Mouse (Mus musculus): ENCODE results near the gene Fam71f2. TPM values are rescaled to one million over a fixed set of nuclear protein-coding genes. Genes with fewer than 3 reads are reported as not detected.
A peak's percentile ranks its signal among the peaks of the same experiment; 100 is the strongest.

Gene Fam71f2
- polyA plus RNA-seq, 1 experiment from 2014 or later, result 0.61 TPM

DNA sequence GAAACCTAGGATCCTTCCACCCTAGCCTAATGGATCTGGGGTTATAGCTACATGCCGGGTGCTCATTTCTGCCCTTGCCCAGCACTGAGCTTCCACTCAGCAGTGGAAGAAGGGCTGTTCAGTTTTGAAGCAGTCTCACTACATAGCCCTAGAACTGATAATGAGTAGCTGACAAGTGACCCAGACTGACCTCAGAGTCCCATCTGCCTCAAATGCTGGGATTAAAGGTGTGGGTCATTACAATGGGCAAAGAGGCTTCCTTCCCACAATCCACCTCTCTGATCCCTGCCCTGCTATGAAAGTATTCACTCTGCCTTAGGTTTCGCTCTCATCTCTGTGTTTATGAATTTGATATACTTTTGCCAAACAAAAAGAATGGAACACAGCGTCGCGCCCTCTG is 2.6 kb upstream of the Fam71f2 start:
- DNase-seq (ENCODE audit: low spot score), result no peak

DNA sequence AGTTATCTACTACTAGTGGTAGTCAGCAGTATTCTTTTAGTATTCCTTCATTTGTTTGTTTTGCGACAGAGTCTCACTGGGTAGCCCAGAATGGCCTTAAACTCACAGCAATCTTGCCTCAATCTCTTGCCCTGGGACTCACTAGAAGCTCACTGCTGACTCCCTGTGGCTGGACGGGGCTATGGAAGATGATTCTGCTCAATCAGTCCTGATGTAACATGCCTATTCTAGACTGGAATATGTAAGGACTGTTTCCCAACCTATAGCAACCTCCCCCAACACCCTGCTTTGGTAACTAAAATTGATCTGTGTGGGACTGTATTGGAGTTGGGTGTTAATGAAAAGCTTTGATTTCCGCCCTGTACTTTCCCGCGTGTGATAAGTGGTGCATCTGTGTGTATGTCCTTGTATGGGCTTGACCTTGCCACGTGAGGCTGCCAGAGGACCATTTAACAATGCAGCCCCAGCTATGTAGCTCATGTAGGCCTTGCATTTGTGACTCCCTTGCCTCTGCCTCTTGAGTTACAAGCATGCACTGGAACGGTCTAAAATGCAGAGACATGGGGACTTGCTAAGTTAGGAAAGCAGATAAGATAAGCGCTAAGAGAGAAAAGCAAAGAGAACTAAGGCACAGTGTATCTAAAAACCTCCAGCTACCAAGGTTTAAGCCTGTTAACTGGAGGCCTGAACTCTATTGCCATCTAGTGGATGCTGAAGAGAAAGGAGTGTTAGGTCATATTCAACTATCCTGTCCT is 703 bp upstream of the Fam71f2 start:
- DNase-seq (ENCODE audit: low spot score), result peak; percentile 68

DNA sequence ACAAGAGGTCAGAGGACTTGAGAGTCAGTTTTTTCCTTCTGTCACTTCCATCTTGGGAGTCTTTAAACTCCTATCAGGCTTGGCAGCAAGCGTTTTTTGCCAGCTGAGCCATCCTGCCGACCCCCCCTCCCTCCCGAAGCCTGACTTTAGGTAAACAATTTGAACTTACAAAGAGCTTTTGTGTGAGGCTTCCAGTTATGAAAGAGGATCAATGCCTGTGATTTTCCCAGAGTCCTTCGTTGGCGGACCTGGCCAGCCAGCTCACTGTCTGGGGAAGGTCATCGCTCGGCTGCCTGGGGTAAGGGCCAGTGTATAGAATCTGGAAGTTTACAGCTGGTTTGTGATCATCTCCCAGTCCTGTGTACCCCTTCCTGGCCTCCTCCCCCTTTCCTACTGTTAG is 1.3 kb downstream of the Fam71f2 start:
- no peak for DNase-seq (ENCODE audit: low spot score)

DNA sequence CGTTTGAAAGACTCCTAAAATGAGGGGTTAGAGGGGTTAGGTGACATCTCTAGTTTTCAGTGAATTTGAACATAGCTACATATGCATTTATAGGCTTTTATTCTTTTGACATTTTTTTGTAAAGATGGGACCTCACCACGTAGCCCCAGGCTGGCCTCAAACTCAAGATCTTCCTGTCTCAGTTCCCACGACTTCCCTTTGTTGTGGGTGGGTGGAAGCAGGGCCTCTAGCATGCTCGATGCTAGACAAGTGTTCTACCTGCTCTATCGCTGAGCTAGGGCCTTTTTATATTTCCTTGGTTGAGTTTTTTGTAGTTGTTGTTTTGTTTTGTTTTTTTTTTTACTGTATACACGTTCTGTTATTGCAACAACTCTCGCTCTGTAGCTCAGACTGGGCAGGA is 7.5 kb downstream of the Fam71f2 start:
- DNase-seq (ENCODE audit: low spot score), result peak; percentile 42

DNA sequence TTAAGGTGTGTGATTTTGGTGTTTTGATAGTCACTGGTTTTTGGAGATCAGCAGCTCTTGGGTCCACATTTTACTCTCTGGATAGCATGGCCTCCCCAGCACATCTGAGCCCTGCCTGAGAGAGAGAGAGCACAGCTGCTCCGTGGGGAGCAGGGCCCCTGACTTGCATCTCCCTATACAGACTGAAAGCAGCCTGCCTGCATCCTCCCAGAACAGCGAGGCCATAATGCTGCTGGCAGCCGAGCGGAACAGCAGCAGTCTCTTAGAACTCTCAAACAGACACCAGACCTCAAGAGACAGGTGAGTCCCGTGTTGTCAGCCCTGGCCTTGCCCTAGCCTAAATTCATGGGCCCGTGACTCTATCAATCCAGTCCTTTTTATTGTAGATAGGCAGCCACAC is 8.1 kb downstream of the Fam71f2 start:
- DNase-seq (ENCODE audit: low spot score), result peak; percentile 50

DNA sequence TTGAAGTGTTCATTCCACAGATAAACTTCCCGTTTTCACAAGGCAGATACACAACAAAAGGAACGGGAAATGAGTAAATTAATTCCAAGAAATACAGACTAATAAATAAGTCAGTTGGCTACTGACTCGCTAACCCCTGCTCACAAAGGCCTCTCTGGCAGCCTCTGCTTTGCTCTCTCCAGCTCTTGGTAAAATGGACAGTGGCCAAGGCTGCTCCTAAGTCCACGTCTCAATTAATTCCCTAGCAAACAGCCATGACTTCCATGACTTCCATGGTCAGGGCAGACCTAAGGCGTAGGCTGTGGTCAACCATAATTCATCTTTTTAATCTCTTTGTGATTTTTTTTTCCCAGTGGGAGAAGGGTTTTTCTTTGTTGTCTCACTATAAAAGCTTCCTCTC is 8.6 kb downstream of the Fam71f2 start:
- DNase-seq (ENCODE audit: low spot score), result no peak

DNA sequence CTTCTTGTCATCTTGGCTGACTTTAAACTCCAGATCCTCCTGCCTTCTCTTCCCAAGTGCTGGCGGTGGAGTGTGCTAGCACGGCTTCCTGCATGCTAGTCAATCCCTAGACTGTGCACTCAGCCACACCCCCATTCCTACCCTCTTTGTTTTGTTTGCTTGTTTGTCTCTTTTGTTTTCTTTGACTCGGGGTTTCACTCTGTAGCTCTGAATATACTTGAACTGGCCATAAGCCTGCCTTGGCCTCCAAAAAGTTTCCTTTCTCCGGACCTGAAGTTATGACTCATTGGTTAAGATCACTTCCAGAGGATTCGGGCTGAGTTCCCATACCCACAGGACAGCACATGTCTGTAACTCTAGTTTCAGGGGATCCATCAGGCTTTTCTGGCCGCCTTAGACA is 9.3 kb downstream of the Fam71f2 start:
- no peak for DNase-seq (ENCODE audit: low spot score)

DNA sequence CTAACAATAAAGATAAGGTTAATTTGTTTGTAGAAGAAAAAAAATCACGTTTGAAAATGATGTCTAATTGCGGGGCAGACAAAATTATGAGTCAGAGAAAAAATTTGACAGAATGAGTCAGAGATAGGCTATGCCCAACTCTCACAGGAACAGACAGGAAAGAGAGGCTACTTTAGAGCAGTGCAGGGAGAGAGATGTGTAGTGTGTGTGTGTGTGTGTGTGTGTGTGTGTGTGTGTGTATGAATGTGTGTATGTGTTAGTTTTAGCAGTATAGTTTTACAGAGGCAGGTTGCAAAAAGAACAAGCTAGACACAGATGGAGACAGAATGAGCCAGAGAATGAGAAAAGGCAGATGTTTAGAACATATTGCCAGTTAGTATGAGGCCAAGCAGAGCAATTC is 19.7 kb downstream of the Fam71f2 start:
- no peak for DNase-seq (ENCODE audit: low spot score)

DNA sequence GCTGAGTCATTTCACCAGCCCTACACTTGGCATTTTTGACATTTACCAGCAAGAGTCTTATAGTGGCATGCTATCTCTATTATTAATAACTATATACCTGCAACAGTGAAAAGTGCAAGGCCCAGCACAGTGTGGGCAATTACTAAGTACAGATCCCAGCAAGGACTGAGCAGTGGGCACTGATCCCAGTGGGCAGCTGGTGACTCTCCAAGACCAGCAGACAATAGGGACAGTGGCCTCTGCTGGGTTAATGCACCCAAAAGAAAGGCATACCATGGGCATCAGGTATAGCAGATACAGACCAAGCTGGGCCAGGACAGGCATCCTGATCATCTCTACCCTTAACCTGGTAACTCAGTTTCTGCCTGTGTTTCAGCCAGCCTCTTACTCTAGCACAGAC is 23.9 kb downstream of the Fam71f2 start:
- DNase-seq (ENCODE audit: low spot score), result no peak

DNA sequence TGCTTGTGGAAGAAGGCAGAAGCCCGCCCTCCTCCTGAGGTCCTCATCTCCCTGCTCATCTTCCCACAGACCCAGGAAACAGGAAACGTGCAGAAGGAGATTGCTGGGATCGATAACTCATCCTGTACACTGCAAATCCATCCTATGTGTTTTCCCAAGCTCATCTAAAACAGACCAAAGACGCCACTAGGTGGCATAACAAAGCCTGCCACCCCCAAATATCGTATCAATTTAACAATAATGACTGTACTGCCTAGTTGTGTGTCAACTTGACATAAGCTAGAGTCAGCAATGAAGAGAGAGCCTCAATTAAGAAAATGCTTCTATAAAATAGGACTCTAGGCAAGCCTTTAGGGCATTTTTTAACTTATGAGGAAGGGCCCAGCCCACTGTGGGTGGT is 24.3 kb downstream of the Fam71f2 start:
- DNase-seq (ENCODE audit: low spot score), result no peak

DNA sequence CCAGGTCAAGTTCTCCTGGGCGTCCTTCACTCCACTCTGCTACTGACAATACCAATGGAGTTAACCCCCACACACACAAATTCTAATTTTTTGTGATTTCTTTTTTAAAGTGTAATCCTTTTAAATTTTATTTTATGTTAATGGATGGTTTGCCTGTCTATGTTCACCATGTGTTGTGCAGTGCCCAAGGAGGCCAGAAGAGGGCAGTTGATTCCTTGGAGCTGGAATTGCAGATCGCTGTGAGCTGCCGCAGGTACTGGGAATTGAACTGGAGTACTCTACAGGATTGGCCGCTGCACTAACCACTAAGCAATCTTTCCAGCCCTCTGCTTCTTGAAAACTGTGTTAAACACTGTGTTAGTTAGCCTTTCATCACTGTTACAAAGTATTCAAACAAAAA is 26.1 kb downstream of the Fam71f2 start:
- DNase-seq (ENCODE audit: low spot score), result no peak

DNA sequence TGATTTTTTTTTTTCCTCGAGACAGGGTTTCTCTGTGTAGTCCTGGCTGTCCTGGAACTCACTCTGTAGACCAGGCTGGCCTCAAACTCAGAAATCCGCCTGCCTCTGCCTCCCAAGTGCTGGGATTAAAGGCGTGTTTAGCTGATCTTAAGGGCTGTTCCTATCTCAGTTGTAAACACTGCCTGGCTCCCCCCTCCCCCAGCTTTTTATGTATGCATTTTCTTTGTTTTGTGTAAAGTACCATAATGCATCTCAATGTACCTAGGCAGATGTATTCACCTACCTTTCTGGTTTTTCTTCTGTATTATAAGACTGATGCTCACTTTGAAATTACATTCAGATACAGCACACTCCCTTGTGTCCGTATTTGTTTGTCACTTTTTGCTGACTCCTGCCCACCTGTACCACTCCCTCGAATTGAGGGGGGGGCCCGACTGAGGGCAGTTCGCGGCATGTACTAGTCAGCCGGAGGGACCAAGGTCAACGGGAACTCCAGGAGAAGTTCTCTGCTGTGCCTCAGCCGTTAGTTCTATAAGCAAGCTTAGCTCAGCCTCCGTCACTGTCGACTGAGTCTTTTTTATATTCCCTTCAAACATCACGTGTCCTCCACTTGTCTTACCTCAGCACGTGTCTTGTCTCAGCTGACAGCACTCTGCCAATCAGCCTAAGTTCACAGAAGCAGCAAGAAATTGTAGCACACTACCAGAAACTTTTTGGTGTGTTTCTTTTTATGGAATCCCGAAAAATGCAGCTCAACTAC is 29.6 kb downstream of the Fam71f2 start:
- no peak for DNase-seq (ENCODE audit: low spot score)

DNA sequence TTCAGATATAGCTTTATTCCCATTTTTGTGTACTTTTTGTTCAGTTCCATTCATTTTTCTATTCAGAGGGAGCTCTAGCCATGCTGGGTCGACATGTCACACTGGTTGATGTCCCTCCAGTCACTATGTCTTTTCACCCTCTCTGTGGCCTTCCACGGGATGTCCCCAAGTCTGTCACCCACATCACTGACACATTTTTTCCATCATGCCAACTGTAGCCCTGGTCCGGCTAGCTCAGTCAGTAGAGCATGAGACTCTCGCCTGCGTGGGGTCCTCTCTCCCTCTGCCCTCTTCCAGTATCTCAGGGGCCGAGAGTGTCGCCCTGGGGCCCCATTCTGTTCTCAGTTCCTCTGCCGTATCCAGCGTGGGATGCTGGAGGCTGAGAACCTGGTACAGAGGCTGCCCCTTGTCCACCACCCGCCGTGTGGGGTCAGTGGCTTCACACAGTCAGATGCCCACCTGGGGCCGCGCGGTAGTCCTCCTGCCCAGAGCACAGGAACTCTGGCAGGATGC is 34.4 kb downstream of the Fam71f2 start:
- no peak for DNase-seq (ENCODE audit: low spot score)

DNA sequence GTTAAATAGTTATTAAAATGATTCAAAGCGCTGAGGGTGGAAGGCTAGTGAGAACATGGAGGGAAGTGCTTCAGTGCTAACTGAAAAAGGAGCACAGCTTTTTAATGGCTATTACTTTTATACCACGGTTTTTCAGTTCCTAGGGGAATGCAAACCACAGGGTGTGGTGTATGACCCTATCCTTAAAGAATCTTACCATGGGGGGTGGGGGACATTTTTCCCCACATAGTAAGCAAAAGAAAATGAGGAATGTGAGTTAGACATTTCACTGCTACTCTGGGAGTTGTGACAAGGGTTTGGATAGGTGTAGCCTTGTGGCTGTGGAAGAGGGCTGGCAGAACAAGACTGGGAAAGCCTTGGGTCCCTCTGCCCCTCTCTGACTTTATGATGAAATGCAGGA is 37.9 kb downstream of the Fam71f2 start:
- DNase-seq (ENCODE audit: low spot score), result no peak

DNA sequence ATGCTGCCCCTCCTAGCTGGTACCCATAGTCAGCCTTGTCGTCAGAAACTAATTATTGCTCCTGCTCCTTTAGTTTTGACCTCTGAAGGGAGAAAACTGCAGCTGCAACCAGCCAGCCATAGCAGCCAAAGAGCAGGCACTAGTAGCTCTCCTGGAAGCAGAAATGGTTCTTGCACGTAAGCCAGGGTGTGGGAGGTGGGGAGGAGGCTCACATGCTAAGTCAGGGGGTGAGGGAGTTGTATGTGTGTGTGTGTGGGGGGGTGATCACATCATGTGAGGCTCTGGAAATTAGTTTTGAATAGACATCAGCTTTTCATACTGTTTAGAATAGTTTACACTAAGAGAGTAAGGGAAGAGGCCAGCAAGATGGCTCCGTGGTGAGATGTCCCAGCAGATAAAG is 38.5 kb downstream of the Fam71f2 start:
- no peak for DNase-seq (ENCODE audit: low spot score)

DNA sequence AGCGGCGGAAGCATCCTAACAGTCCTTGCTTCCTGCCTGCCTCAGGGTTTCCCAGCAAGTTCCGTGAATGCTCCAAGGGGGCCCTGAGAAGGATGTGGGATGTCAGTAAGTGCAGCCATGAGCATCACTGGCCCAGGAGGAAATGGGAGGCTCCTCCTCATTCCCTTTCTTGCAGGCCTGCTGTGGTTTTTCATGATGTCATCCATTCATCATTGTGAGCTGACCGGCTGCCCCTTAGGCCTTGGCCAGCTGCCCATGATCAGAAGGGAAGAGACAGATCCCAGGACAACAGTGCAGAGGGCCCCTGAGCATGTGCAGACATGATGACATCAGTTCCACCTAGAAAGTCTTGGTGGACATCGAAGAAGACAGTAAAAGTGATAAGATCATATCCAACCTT is 39.5 kb downstream of the Fam71f2 start, which contains the start of gene Fam71f1:
Fam71f1 (plus strand) TSS at position 262 of the 400 bp plus-strand sequence.
- no peak for DNase-seq (ENCODE audit: low spot score)

DNA sequence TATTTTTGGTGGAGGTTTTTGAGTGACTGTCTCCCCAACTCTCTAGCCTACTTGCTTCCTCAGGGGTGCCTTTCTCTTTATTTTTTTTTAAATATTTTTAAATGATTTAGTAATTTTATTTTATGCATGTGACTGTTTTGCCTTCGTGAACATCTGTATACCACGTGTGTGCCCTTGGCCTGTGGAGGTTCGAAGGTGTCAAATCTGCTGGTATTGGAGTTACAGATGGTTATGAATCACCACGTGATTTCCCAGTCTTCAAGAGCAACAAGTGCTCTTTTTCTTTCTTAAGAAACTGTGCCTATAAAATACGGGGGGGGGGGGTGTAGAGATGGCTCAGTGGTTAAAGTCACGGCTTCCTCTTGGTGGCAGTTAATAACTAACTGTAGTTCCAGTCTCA is 42.2 kb downstream of the Fam71f2 start:
- DNase-seq (ENCODE audit: low spot score), result no peak

DNA sequence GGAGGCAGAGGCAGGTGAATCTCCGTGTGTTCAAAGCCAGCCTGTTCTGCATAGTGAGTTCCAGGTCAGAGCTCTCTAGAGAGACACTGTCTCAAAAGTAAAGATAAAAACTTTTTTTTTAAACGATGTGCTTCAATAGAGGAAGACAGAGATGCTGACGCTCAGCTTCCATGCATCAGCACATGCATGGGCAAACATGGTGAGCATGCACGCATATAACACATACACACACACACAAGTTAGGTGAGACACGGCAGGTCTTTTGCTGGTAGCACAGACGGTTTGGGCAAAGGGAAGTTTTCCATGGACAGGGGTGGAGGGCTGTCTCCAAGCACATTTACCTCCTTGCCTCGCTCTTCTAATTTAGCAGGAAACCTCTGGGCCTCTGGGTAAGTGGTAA is 42.8 kb downstream of the Fam71f2 start:
- no peak for DNase-seq (ENCODE audit: low spot score)

DNA sequence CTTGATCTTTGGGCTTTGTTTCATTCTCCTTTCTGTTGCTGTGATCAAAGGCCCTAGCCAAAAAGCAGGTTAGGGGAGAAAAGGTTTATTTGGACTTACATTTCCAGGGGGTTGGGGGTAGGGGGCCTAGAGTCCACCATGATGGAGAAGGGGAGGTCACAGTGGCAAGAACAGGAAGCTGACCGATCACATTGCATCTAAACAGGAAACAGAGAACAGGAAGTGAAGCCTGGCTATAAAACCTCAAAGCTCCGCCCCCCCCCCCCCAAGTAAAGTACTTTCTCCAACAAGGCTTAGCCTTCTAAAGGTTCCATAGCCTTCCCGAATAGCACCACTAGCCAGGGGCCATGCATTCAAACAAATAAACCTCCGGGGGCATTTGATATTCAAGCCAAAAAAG is 43.3 kb downstream of the Fam71f2 start:
- DNase-seq (ENCODE audit: low spot score), result no peak

DNA sequence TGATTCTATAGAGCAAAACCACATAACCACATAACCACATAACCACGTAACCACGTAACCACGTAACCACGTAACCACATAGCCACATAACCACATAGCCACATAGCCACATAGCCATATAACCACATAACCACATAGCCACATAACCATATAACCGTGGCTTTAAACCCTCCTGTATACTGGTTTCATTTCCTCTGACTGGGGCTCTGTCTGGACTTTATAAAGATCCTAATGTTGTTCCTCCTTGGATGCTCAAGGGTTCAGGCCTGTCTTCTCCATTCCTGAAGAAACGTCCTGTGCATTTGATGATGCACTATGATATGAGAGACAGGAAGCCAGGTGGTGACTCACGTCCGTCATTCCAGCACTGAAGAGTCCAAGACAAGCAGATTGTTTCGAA is 47.6 kb downstream of the Fam71f2 start:
- no peak for DNase-seq (ENCODE audit: low spot score)

DNA sequence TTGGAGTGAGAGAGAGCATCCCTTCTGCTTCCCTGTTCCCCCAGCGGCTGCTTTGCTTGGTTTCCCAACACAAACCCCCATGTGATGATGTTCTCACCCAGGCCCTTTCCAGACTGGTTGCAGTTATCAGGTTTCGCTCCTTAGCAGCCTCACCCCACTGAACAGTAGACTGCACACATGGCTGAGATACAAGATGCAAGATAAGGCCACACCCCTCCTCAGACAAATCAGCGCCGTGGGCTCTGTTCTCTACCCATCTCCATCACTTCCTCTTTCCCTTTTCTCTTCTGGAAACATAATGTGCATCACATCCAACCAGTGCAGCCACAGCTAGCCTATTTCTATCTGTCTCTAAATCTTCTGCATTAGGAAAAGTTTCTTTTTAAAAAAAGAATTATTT is 50.1 kb downstream of the Fam71f2 start:
- no peak for DNase-seq (ENCODE audit: low spot score)

All from thymus, postnatal 0 days (tissue).